Mouse (Mus musculus) ES-E14 (cell line): Measurements from ENCODE around the gene Cacna1g. TPM values are rescaled to one million over a fixed set of nuclear protein-coding genes. Genes with fewer than 3 reads are reported as not detected.
"Not testable (repeated sequence)": the region's sequence is repeated elsewhere in the genome, so short reads cannot be mapped to it uniquely, and the experiment has no call there.

Experiments
- DNase-seq: peaks from one replicate; pipeline ENCODE4 v3.0.0-alpha.2; 2013; ENCODE audit warnings: low read depth, low spot score
- H3K27ac ChIP-seq: 2 replicates; pipeline ENCODE4 v1.5.1; 2012; ENCODE audit warnings: low read depth, mild to moderate bottlenecking, low read length, moderate library complexity, mixed read lengths; ENCODE audit not compliant: poor library complexity, insufficient read depth, severe bottlenecking
- H3K36me3 ChIP-seq: 2 replicates; pipeline ENCODE4 v1.6.1; 2012; ENCODE audit warnings: mild to moderate bottlenecking, low read length, moderate library complexity, mixed read lengths; ENCODE audit not compliant: control insufficient read depth, poor library complexity, insufficient read depth, severe bottlenecking
- H3K4me1 ChIP-seq, 2 experiments: fragments of 150-350 bp in 1 of 2; sonication (generic) in 1 of 2; 2 replicates each; pipeline ENCODE4 v1.6.1; 2012; ENCODE audit warnings: low read length in 2 of 2, mild to moderate bottlenecking in 1 of 2, mixed read lengths in 1 of 2; ENCODE audit not compliant: control insufficient read depth in 2 of 2, insufficient read depth in 2 of 2, poor library complexity in 1 of 2
- H3K4me3 ChIP-seq, 2 experiments: fragments of 150-350 bp in 1 of 2; sonication (generic) in 1 of 2; 2 replicates each; pipeline ENCODE4 v1.5.1; 2012; ENCODE audit warnings: low read length in 2 of 2, low read depth in 1 of 2, mild to moderate bottlenecking in 1 of 2, mixed read lengths in 1 of 2; ENCODE audit not compliant: insufficient read depth in 1 of 2, poor library complexity in 1 of 2, severe bottlenecking in 1 of 2
- H3K9ac ChIP-seq: 2 replicates; pipeline ENCODE4 v1.6.1; 2012; ENCODE audit warnings: low read depth, mild to moderate bottlenecking, low read length, mixed read lengths; ENCODE audit not compliant: poor library complexity, insufficient read depth, severe bottlenecking
- H3K9me3 ChIP-seq: fragments of 150-350 bp; sonication (generic); 2 replicates; pipeline ENCODE4 v1.6.1; 2012; ENCODE audit warnings: low read depth, mild to moderate bottlenecking, low read length; ENCODE audit not compliant: control insufficient read depth, insufficient read depth
- CHD2 ChIP-seq: IDR thresholded peaks from 2 replicates; pipeline ENCODE4 v1.6.1; 2014; ENCODE audit warnings: mild to moderate bottlenecking, low read depth, low read length, inconsistent platforms
- HCFC1 ChIP-seq: IDR thresholded peaks from 2 replicates; pipeline ENCODE4 v1.6.1; 2012; ENCODE audit warnings: low read length, inconsistent platforms, borderline replicate concordance; ENCODE audit not compliant: insufficient read depth
- MAFK ChIP-seq: IDR thresholded peaks from 2 replicates; pipeline ENCODE4 v1.6.1; 2014; ENCODE audit warnings: mild to moderate bottlenecking, low read depth, low read length, inconsistent platforms; ENCODE audit not compliant: insufficient read depth
- ZC3H11A ChIP-seq: IDR thresholded peaks from 2 replicates; pipeline ENCODE4 v1.6.1; 2012; ENCODE audit warnings: low read depth, mild to moderate bottlenecking, inconsistent platforms, low read length, borderline replicate concordance
- ZNF384 ChIP-seq: IDR thresholded peaks from 2 replicates; pipeline ENCODE4 v1.6.1; 2012; ENCODE audit warnings: low read depth, low read length, inconsistent platforms
- in situ Hi-C, 2 experiments: fragments of 600-800 bp; cut with MboI; formaldehyde crosslinking; loops; one replicate each; pipeline ENCODE4 v1.15.1; 2025; ENCODE audit warnings: low sequenced_read_pairs in 2 of 2, inconsistent platforms in 1 of 2; ENCODE audit not compliant: unreplicated experiment in 2 of 2
- total RNA-seq: library from RNA; depleted of rRNA; stranded (reverse); fragments of 300-350 nt; gene quantifications from 2 replicates; pipeline ENCODE4 v1.2.3, GENCODE M21; 2012

The Cacna1g gene
- total RNA-seq, 1 experiment: 2.2 TPM

GRCm38 (mm10) chr11:94404641-94405260 lies 69.2 kb downstream of the Cacna1g start:
- Histone ChIP-seq H3K9me3 (no peaks in the 10 kb centered on the region), H3K4me1 (peaks cover 2% of the 10 kb centered on the region in 2 experiments; a peak in 1 of 4 replicates), H3K9ac (no peak overlapping the region), H3K36me3 (no peaks in the 10 kb centered on the region), H3K27ac (no peak overlapping the region), H3K4me3 (no peak overlapping the region)
- in situ Hi-C loops: no loop called here
- peak; percentile 59 for DNase-seq
- TF ChIP-seq MAFK (no peak), ZC3H11A (peak; percentile 69), CHD2 (no peak)

- in situ Hi-C loops: no loop called here
- H3K9me3 ChIP-seq: no peaks in the 10 kb centered on the region
- H3K27ac ChIP-seq: no peak overlapping the region
- no peaks in the 10 kb centered on the region for H3K36me3 ChIP-seq
- no peak for DNase-seq
- H3K4me1 ChIP-seq: peaks cover 2% of the 10 kb centered on the region in 2 experiments; a peak in 1 of 4 replicates
- TF ChIP-seq ZNF384 (no peak), MAFK (no peak), ZC3H11A (no peak), CHD2 (no peak), HCFC1 (no peak)
- no peak overlapping the region for H3K9ac ChIP-seq
- no peak overlapping the region for H3K4me3 ChIP-seq
Measured at GRCm38 (mm10) chr11:94404178-94404577, 69.8 kb downstream of the Cacna1g start.

DNA sequence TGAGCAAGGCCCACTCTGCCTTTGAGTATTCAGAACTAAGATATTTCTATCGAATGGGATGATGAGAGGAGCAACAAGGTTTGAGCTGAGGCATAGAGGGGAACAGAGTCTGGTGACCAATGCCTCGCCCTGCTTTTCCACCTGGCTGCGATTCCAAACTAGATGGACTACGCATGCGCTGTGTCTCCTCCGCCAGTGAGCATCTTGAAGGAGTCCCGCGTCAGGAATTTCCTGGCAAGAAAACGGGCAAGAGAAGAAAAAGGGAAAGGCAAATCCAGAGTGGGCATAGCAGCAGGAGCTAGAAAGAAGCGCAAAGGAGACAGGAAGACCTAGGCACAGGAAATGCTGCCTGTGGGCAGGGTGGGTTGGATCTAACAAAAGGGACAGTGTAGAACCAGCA lies 70.2 kb downstream of the Cacna1g start:
- Histone ChIP-seq H3K27ac (no peak overlapping the region), H3K36me3 (no peaks in the 10 kb centered on the region), H3K9ac (no peak overlapping the region), H3K9me3 (no peaks in the 10 kb centered on the region), H3K4me1 (peaks cover 2% of the 10 kb centered on the region in 2 experiments; a peak in 1 of 4 replicates), H3K4me3 (no peak overlapping the region)
- DNase-seq: no peak
- in situ Hi-C loops: no loop called here
- TF ChIP-seq ZC3H11A: no peak
- no peak for TF ChIP-seq MAFK
- TF ChIP-seq ZNF384: no peak
- TF ChIP-seq CHD2: no peak
- no peak for TF ChIP-seq HCFC1

GRCm38 (mm10) chr11:94402731-94403130 lies 71.3 kb downstream of the Cacna1g start:
- Histone ChIP-seq H3K9me3 (no peaks in the 10 kb centered on the region), H3K4me3 (no peak overlapping the region), H3K4me1 (0 out of 4 replicates have a peak, but pooled peaks cover 2% of the 10 kb centered on the region in 2 experiments), H3K36me3 (no peaks in the 10 kb centered on the region), H3K27ac (no peak overlapping the region), H3K9ac (no peak overlapping the region)
- DNase-seq: no peak
- in situ Hi-C loops: no loop called here
- no peak for TF ChIP-seq CHD2
- TF ChIP-seq MAFK: no peak
- no peak for TF ChIP-seq ZNF384
- no peak for TF ChIP-seq ZC3H11A
- no peak for TF ChIP-seq HCFC1

DNA sequence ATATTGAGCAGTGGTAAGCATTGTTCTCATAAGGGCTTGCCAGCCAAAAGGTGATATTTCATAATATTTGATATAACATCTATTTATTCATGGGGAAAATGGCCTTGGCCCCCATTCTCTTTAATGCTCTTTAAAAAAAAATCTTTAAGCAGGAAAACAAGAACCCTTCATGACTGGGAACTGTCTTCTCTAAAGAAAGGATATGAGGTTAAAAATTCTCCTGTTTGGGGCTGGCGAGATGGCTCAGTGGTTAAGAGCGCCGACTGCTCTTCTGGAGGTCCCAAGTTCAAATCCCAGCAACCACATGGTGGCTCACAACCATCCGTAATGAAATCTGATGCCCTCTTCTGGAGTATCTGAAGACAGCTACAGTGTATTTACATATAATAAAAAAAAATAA lies 72.0 kb downstream of the Cacna1g start:
- in situ Hi-C loops, H3K4me1 ChIP-seq, DNase-seq, H3K27ac ChIP-seq, H3K9me3 ChIP-seq, H3K9ac ChIP-seq, H3K36me3 ChIP-seq, H3K4me3 ChIP-seq: not testable (repeated sequence)
